Mouse (Mus musculus): ENCODE results near the gene Sec14l1.
A peak's percentile ranks its signal among the peaks of the same experiment; 100 is the strongest.

Sec14l1 gene

DNA sequence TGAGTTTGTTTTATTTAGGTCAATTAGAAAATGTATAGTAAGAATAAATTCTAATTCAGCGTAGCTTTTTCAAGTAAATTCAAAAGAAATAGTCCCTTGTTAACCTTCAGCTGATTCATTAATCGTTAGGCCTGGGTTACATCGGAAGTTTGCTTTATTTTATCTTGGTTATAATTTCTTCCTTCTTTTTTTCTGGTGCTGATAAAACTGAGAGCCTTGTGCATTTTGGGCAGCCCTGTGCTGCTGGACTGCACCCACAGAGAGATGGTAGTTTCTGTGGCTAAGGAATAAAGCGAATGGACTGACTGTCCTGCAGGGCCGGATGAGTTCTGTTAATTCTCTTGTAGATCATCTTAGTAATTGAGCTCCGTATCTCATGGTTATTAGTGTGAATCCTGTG is 37.6 kb downstream of the Sec14l1 start:
- DNase-seq (ENCODE audit: low read depth, low spot score) = no peak

- DNase-seq (ENCODE audit: low read depth, low spot score) = no peak
Observed at GRCm38 (mm10) chr11:117153553-117153952, 38.6 kb downstream of the Sec14l1 start.

DNA sequence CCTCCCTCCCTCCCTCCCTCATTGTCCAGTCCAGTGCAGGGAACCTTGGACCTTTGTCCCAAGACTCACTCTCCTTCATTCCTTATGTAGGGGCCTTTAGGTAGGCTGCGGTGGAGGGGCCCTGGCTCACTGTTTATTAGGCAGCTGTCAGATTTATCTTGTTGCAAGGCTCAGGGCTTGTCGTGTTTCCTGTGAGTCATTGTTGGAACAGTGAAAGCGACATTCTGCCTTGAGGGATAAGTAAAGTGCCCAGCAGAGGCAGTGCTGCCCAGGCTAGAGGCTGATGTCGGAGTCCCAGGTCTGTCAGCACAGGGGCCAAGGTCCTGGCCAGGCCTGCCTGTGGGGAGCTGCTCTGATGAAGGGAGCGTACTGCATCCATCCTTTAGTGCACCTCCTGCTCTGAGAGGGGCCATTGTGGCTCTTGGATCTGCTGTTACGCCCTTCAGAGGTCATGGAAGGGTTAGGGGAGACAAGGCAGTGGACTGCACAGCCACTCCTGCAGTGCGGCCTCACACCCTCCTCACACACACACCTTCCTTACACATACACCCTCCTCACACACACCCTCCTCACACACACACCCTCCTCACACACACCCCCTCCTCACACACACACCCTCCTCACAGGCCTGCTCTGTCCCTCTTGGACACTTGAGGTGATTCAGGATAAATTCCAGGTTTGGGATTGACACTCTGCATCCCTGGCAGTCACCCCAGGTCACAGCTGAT is 39.3 kb downstream of the Sec14l1 start:
- DNase-seq (ENCODE audit: low read depth, low spot score) = no peak

- DNase-seq (ENCODE audit: low read depth, low spot score) = no peak
Observed at GRCm38 (mm10) chr11:117156725-117157124, 41.8 kb downstream of the Sec14l1 start.

GRCm38 (mm10) chr11:117158343-117158742 is 43.4 kb downstream of the Sec14l1 start:
- no peak for DNase-seq (ENCODE audit: low read depth, low spot score)

GRCm38 (mm10) chr11:117159257-117159945 is 44.4 kb downstream of the Sec14l1 start:
- no peak for DNase-seq (ENCODE audit: low read depth, low spot score)

- no peak for DNase-seq (ENCODE audit: low read depth, low spot score)
Observed at GRCm38 (mm10) chr11:117159946-117160307, 45.0 kb downstream of the Sec14l1 start.

DNA sequence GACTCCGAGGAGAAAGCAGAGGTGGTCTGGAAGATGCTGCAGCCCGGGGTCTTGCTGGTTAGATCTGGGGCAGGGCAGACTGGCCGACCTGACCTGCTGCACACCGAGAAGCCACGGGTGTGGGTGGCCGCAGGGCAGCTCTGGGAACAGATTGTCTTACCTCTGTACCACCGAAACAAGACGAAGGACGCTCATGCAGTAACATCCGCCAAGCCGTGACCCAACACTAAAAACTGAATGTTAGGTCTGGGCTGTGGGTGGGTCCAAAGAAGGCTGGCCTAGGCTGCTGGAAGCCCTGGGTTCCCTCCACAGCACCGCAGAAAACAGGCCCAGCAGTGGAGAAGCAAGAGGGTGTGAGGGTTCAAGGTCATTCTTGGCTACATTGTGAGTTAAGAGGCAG is 45.8 kb downstream of the Sec14l1 start:
- no peak for DNase-seq (ENCODE audit: low read depth, low spot score)

DNA sequence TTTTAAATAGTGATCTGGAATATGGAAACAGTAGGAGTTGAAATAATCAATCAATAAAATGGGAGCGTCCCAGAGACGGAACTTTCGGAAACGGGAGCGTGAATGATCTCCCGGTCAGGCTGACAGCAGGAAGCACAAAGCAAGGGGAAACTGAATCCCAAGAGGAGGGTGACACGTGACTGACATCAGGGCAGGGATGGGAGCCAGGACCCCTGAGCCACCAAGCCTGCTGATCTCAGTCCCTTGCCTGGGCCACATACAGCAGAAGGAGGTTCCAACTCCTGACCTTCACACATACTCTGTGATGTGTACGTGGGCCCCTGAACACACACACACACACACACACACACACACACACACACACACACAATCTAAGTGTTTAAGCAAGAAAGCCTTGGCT is 46.6 kb downstream of the Sec14l1 start:
- no peak for DNase-seq (ENCODE audit: low read depth, low spot score)

GRCm38 (mm10) chr11:117163098-117163497 is 48.1 kb downstream of the Sec14l1 start:
- no peak for DNase-seq (ENCODE audit: low read depth, low spot score)

GRCm38 (mm10) chr11:117163771-117164170 is 48.8 kb downstream of the Sec14l1 start:
- no peak for DNase-seq (ENCODE audit: low read depth, low spot score)

DNA sequence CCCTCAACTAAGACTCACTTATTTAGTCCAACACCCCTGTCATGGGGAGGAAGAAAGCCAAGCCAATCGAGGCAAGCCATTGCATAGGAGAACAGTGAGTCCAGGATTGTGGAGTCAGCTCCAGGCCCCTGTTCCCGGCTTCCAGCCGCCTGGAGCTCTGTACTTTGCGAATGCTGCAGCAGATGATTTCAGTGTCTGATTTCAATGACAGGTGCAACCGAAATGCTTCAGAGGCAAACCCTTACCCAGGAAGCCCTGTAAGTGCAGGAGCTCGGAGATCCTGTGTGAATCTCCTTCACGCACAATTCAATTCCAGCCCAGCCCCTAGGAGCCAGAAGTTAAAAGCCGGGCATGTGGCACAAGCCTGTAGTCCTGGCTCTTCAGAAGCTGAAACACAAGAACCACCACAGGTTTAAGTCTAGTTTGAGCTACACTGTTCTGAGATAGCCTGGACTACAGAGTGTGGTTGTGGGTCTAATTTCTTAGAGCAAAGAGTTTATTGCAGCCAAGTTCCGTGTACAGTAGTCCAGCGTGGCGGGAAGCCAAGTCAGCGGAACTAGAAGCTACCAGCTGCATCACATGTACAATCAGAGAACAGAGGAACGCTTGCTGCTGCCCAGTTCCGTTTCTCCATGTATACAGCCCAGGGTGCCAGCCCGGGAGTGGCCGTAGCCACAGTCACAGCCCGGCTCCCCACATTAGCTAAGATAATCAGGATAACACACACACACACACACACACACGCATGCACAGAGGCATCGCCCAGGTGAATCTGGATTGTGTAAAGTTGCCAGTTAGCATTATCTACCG is 53.5 kb downstream of the Sec14l1 start:
- DNase-seq (ENCODE audit: low read depth, low spot score) = no peak

- DNase-seq (ENCODE audit: low read depth, low spot score) = no peak
Observed at GRCm38 (mm10) chr11:117169088-117169635, 54.2 kb downstream of the Sec14l1 start.

GRCm38 (mm10) chr11:117169801-117170565 is 55.0 kb downstream of the Sec14l1 start:
- DNase-seq (ENCODE audit: low read depth, low spot score) = no peak

DNA sequence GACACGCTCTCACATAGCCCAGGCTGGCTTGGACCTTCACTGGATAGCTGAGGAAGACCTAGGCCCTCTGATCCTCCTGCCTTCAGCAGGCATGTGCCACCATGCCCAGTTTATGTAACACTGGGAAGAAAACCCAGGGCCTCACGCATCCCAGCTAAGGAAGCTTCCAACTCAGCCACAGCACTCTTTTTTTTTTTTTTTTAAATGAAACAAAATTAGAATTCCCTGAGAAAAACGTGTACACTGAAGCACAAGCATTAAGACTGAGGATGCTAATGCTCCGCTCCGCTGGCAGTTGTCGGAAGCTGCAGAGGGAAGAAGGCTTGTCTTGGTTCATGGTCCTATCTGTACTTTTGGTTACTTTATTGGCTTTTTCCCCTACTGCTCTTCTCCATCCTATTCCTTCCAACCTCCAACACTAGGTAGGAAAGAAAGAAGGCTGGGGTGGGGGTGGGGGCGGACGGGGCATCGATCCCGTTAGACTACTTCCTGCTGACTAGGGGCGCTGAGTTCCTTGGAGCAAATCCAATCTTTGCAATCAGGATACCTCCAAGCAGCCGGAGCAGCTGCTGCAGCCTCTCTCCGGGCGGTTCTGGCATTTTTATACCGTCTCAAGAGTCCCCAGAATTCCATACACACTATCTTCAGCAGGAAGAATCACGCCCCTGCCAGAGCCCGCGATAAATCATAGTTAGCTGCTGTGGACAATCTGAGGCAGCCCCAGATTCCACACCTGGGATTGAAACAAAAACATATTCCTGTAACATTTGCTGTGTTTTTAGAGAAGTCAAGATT is 59.3 kb downstream of the Sec14l1 start:
- DNase-seq (ENCODE audit: low read depth, low spot score) = no peak

DNA sequence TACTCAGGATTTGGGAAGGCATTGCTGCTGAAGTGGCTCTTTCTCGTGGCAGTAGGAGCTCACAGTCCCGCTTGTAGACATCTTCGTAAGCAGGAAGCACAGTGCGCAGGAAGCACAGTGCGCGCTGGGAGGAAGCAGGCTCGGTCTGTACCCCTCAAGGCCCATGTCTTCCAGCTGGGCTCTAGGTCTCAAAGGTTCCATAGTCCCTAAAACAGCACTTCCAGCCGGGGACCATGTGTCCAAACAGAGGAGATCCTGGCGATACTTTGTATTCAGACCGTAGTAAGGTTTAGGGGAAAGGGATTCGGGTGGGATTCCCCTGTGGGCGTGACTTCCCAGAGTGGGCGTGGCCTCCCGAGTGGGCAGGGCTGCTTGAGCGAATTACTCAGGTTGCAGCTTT is 60.0 kb downstream of the Sec14l1 start:
- no peak for DNase-seq (ENCODE audit: low read depth, low spot score)

DNA sequence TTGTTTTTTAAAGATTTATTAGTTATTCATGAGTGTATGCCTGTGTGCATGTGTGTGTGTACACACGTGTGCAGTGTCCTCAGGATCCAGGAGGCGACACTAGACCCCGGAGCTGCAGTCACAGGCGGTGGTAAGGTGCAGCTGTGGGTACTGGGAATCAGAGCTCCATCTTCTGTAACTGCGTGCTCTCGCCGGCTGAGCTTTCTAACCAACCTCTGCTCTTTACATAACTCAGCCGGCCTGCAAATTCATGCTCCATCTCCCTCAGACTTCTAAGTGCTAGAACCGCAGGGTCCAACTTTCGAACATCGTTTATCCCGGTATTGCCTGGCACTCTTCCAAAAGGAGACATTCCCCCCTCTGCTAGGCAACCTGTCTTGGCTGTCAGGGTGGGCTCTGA is 60.5 kb downstream of the Sec14l1 start:
- no peak for DNase-seq (ENCODE audit: low read depth, low spot score)

- DNase-seq (ENCODE audit: low read depth, low spot score) = no peak
Observed at GRCm38 (mm10) chr11:117176304-117176703, 61.3 kb downstream of the Sec14l1 start.

GRCm38 (mm10) chr11:117176900-117177299 is 61.9 kb downstream of the Sec14l1 start:
- DNase-seq (ENCODE audit: low read depth, low spot score) = no peak

GRCm38 (mm10) chr11:117177303-117177979 is 62.5 kb downstream of the Sec14l1 start:
- peak; percentile 59 for DNase-seq (ENCODE audit: low read depth, low spot score)
